Mouse (Mus musculus): Measurements from ENCODE around the gene Gh. TPM values are rescaled to one million over a fixed set of nuclear protein-coding genes. Genes with fewer than 3 reads are reported as not detected.

The Gh gene
- polyA plus RNA-seq, 1 experiment from 2014 or later = not detected

DNA sequence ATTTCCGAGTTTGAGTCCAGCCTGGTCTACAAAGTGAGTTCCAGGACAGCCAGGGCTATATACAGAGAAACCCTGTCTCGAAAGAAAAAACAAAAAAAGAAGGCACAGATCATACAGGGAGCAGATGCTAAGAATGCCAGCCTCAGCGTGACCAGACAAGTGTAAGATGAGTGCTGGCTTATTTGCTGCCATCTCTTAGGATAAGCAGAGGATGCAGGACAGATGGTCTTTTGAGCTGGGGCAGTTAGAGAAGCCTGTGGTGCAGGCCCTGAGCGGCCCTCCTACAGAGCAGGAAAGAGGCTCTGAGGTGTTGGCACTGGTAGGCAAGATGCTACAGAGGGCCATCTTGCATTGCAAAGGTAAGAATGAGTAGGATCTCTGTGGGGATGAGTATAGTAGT, 18.3 kb downstream of the Gh start:
- WGBS = 63% methylated on average over 4 of the region's 4 CpGs

DNA sequence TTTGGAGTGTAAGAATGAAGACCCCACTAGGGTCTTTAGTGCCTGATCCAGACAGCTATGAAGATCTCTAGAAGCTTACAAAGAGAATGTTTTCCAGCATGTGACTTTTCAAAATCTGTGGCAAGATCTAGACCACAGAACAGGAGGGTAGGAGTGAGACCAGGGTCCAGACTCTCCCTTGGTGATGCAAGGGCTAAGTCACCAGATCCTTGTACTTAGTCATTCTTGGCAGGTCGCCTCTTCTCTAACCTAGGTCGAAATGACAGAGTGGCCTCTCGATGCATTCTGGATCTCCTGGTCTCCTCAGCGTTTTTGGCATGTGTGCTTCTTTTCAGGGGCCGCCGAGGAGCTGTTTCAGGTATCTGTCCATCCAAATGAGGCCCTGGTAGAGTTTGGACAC, 19.2 kb downstream of the Gh start:
- H3K36me3 ChIP-seq = no peaks in the 10 kb centered on the region
- 89% methylated on average over 6 of the region's 6 CpGs for WGBS
- no peak for ATAC-seq (ENCODE audit: insufficient number of reproducible peaks, low FRiP score, low TSS enrichment, low read depth)

More for the DNA sequence above, 18.3 kb downstream of the Gh start:
- H3K4me2 ChIP-seq (replicated peaks) = no peak overlapping the region
- no peaks in the 10 kb centered on the region for H3K9me3 ChIP-seq (replicated peaks)
- H3K4me1 ChIP-seq = peaks cover 20% of the 10 kb centered on the region
- H3K4me3 ChIP-seq (replicated peaks) = no peak overlapping the region
- ATAC-seq (ENCODE audit: insufficient number of reproducible peaks, low FRiP score, low TSS enrichment, low read depth) = no peak
- no peaks in the 10 kb centered on the region for H3K27me3 ChIP-seq
- H3K9ac ChIP-seq = no peak overlapping the region
- no peak overlapping the region for H3K27ac ChIP-seq (replicated peaks)
- H3K36me3 ChIP-seq = no peaks in the 10 kb centered on the region

DNA sequence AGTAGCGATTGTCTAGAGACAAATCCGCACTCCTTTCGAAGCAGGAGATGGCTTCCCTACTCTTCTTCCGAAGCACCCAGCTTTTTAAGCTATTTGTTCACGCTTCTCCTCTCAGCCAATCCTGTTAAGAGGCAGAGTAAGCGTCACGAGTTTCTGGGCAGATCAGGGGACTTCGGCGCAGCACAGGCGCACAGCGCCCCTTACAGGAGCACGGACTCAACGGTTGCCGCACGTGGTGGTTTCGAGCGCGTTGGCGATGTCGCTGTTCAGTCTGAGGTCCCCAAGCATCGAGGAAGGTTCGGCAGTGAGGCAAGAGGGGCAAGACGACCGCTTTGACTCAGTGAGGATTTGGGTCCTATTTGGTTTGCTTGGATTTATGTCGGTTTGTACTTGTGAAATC, 25.2 kb downstream of the Gh start, which contains the start of gene Tcam1:
TSS of gene Tcam1 (plus strand) at position 219 of the 400 bp plus-strand sequence.
- Histone ChIP-seq H3K9me3 (replicated peaks) (no peaks in the 10 kb centered on the region), H3K4me3 (replicated peaks) (peak within 1 kb of the TSS; percentile 24), H3K27me3 (no peaks in the 10 kb centered on the region), H3K4me2 (replicated peaks) (peak within 1 kb of the TSS; percentile 56), H3K9ac (no peak within 1 kb of the TSS), H3K4me1 (peaks cover 35% of the 10 kb centered on the region), H3K27ac (replicated peaks) (peak within 1 kb of the TSS; percentile 94), H3K36me3 (no peaks in the 10 kb centered on the region)
- 4% methylated on average over 25 of the region's 25 CpGs for WGBS
- peak; percentile 50; the same call in 1 of the 2 replicates for ATAC-seq (ENCODE audit: insufficient number of reproducible peaks, low FRiP score, low TSS enrichment, low read depth)

More for the DNA sequence above, 19.2 kb downstream of the Gh start:
- Histone ChIP-seq H3K27ac (replicated peaks) (no peak overlapping the region), H3K9me3 (replicated peaks) (no peaks in the 10 kb centered on the region), H3K4me3 (replicated peaks) (no peak overlapping the region), H3K4me2 (replicated peaks) (no peak overlapping the region), H3K27me3 (no peaks in the 10 kb centered on the region), H3K4me1 (peaks cover 15% of the 10 kb centered on the region), H3K9ac (no peak overlapping the region)

DNA sequence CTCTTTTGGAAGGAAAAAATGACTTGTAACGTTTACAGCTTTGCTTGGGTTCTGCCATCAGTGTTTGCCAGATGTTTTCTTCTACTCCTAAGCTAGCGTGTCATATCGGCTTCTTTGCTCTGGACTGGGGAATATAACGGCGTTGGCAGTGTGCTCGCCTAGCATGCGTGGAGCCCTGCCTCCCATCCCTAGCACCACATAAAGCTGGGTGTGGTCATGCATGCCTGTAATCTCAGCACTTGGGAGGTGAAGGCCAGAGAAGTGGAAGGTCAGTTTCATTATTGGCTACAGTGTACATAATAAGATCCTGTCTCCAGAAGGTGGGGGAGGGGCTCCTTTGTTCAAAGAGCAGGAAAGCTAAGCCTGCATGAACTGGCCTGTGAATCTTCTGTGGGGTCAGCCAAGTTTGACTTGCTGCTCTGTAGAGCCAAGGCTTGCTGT, 26.7 kb downstream of the Gh start:
- H3K27me3 ChIP-seq = no peaks in the 10 kb centered on the region
- no peaks in the 10 kb centered on the region for H3K9me3 ChIP-seq (replicated peaks)
- no peak overlapping the region for H3K4me3 ChIP-seq (replicated peaks)
- no peak for ATAC-seq (ENCODE audit: insufficient number of reproducible peaks, low FRiP score, low TSS enrichment, low read depth)
- H3K4me2 ChIP-seq (replicated peaks) = no peak overlapping the region
- no peaks in the 10 kb centered on the region for H3K36me3 ChIP-seq
- H3K9ac ChIP-seq = no peak overlapping the region
- 37% methylated on average over 7 of the region's 7 CpGs for WGBS
- peak overlapping the region; percentile 94 for H3K27ac ChIP-seq (replicated peaks)
- H3K4me1 ChIP-seq = peaks cover 49% of the 10 kb centered on the region

DNA sequence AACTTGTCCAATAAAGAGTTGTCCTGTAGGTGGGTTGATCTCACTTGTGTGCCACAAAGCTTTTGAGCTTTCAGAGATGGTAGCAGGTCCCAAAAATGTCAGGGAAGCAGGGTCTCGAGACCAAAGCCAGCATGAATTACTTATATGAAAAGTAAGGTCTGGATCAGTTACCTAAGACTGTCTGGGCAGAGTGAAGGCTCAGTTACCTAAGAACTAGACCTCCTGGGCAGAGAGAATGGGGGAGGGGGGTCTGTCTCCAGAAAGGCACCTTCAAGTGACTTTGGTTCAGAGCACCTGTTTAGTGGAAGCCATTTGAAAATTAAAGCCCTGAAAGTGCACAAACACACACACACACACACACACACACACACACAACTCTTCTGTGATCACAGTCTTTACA, 27.3 kb downstream of the Gh start:
- H3K36me3 ChIP-seq = no peaks in the 10 kb centered on the region
- peak overlapping the region; percentile 94 for H3K27ac ChIP-seq (replicated peaks)
- no peak overlapping the region for H3K4me3 ChIP-seq (replicated peaks)
- peaks cover 52% of the 10 kb centered on the region for H3K4me1 ChIP-seq
- H3K9ac ChIP-seq = no peak overlapping the region
- H3K9me3 ChIP-seq (replicated peaks) = no peaks in the 10 kb centered on the region
- 75% methylated on average over 1 of the region's 1 CpGs for WGBS
- H3K4me2 ChIP-seq (replicated peaks) = no peak overlapping the region
- no peaks in the 10 kb centered on the region for H3K27me3 ChIP-seq
- no peak for ATAC-seq (ENCODE audit: insufficient number of reproducible peaks, low FRiP score, low TSS enrichment, low read depth)

DNA sequence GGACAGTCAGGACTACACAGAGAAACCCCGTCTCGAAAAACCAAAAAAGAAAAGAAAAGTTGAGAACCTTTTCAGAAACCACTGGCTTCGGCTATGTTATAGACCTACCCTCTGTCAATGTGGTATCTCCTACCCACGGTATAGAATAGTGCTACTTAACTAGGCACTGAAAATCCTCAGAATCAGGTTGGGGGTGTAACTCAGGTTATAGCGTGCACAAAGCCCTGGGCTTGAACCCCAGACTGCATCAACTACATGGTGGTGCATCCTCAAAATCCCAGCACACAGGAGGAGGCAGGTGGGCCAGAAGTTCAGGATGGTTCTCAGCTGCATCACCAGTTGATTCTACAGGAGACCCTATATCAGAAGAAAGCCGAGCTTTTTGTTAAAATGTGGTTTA, 27.9 kb downstream of the Gh start:
- Histone ChIP-seq H3K27me3 (no peaks in the 10 kb centered on the region), H3K4me2 (replicated peaks) (peak overlapping the region; percentile 73), H3K36me3 (no peaks in the 10 kb centered on the region), H3K4me1 (peaks cover 57% of the 10 kb centered on the region), H3K9me3 (replicated peaks) (no peaks in the 10 kb centered on the region), H3K27ac (replicated peaks) (peak overlapping the region; percentile 94), H3K9ac (no peak overlapping the region), H3K4me3 (replicated peaks) (no peak overlapping the region)
- no peak for ATAC-seq (ENCODE audit: insufficient number of reproducible peaks, low FRiP score, low TSS enrichment, low read depth)
- WGBS = 87% methylated on average over 6 of the region's 6 CpGs

DNA sequence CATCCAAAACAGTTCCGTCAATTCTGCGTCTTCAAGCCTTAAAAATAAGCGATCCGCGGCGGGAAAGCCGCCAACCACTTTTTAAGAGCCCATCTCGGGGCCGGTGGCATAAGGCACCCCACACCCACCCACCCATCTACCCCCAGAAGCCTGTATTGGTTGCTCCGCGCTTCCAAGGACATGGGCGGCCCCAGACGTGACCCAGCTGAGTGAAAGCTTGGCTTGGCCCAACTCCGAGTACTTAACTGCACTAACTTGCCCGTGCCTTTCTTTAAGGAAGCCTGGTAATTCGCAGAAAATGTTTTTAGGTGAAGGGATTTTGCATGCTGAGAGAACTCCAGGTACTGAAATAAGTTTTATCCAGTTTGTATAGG, 28.4 kb downstream of the Gh start:
- peak overlapping the region; percentile 87 for H3K4me3 ChIP-seq (replicated peaks)
- H3K4me1 ChIP-seq = peaks cover 62% of the 10 kb centered on the region
- no peaks in the 10 kb centered on the region for H3K27me3 ChIP-seq
- 12% methylated on average over 16 of the region's 16 CpGs for WGBS
- no peaks in the 10 kb centered on the region for H3K9me3 ChIP-seq (replicated peaks)
- no peaks in the 10 kb centered on the region for H3K36me3 ChIP-seq
- H3K4me2 ChIP-seq (replicated peaks) = peak overlapping the region; percentile 73
- no peak for ATAC-seq (ENCODE audit: insufficient number of reproducible peaks, low FRiP score, low TSS enrichment, low read depth)
- peak overlapping the region; percentile 94 for H3K27ac ChIP-seq (replicated peaks)
- H3K9ac ChIP-seq = peak overlapping the region; percentile 42

DNA sequence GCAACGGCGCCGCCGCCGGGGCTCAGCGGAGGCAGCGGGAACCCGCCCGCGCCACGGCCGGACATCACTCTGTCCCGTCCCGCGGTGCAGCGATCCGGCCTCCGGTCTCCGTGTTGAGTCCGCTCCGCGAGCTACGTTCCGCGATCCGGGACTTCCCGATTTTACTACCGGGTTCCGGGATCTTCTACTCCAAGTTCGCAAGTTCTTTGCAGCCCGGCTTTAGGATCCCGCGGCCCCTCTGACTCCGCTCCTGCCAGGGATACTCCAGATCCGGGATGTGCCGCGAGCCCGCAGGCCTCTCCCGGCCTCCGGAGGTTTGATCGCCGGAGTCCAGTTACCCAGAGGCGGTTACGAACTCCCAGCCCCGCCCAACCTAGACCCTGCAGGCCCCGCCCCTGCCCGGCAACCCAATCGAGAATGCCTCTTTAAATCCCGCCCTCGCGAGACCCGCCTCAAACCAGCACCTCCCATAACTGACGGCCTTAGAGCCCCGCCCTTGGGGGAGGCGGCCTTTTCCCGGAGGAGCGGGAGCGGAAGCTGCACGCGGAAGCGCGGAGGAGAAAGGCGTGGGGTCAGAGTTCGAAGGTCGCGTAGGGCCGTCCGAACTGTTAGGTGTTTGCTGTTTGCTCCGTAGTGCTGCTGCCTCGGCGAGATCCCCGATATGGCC, 28.9 kb downstream of the Gh start, which contains the start of gene Smarcd2:
TSS of gene Smarcd2 (minus strand) at position 329 of the 667 bp plus-strand sequence.
- ATAC-seq (ENCODE audit: insufficient number of reproducible peaks, low FRiP score, low TSS enrichment, low read depth) = peak; percentile 91
- peak within 1 kb of the TSS; percentile 94 for H3K27ac ChIP-seq (replicated peaks)
- no peaks in the 10 kb centered on the region for H3K27me3 ChIP-seq
- peak within 1 kb of the TSS; percentile 98 for H3K9ac ChIP-seq
- no peaks in the 10 kb centered on the region for H3K36me3 ChIP-seq
- H3K4me1 ChIP-seq = peaks cover 67% of the 10 kb centered on the region
- peak within 1 kb of the TSS; percentile 87 for H3K4me3 ChIP-seq (replicated peaks)
- WGBS = under 1% methylated on average over 66 of the region's 72 CpGs
- H3K9me3 ChIP-seq (replicated peaks) = no peaks in the 10 kb centered on the region
- peak within 1 kb of the TSS; percentile 73 for H3K4me2 ChIP-seq (replicated peaks)

DNA sequence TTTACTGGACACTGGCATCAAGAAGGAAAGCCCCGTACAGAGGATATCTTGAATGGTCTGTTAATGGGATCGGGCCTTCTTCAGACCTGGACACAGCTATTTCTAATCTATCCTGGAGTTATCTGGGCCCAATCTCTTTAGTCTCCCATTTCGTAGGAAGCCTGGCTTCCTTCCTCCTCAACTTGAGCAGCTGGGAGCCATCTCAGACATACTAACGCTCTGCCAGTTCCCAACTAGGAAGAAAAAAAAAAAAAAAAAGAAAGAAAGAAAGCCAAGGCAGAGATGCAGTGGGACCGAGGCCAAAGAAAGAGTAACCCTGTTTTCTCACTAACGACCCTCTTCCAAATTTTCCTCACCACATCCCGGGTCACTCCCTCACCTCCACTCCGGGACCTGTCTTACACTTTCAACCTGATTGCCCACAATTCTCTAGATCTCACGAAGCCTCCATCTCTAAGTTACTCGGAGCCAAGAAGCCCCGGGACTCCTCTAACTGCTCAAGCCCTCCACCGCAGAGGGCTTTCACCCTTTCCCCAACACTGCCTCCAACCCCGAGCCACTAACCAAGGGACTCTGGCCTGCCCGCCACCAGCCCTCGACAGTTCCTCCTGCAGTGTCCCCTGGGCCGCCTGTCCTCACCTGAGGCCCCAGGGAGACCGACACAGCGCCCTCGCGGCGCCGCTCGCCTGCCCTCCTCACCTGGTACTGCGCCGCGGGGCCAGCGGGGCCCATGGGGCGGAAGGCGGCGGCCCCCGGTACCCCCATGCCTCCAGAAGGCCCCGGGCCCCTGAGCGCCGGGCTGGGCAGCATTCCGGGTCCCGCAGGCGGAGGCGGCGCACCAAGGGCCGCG, 29.6 kb downstream of the Gh start:
- peak overlapping the region; percentile 94 for H3K27ac ChIP-seq (replicated peaks)
- H3K9me3 ChIP-seq (replicated peaks) = no peaks in the 10 kb centered on the region
- peak overlapping the region; percentile 87 for H3K4me3 ChIP-seq (replicated peaks)
- ATAC-seq (ENCODE audit: insufficient number of reproducible peaks, low FRiP score, low TSS enrichment, low read depth) = peak; percentile 26
- H3K27me3 ChIP-seq = no peaks in the 10 kb centered on the region
- H3K4me1 ChIP-seq = peaks cover 75% of the 10 kb centered on the region
- peak overlapping the region; percentile 73 for H3K4me2 ChIP-seq (replicated peaks)
- H3K36me3 ChIP-seq = peaks cover 4% of the 10 kb centered on the region; the same call in 1 of the 2 replicates
- under 1% methylated on average over 41 of the region's 41 CpGs for WGBS
- peak overlapping the region; percentile 98 for H3K9ac ChIP-seq

DNA sequence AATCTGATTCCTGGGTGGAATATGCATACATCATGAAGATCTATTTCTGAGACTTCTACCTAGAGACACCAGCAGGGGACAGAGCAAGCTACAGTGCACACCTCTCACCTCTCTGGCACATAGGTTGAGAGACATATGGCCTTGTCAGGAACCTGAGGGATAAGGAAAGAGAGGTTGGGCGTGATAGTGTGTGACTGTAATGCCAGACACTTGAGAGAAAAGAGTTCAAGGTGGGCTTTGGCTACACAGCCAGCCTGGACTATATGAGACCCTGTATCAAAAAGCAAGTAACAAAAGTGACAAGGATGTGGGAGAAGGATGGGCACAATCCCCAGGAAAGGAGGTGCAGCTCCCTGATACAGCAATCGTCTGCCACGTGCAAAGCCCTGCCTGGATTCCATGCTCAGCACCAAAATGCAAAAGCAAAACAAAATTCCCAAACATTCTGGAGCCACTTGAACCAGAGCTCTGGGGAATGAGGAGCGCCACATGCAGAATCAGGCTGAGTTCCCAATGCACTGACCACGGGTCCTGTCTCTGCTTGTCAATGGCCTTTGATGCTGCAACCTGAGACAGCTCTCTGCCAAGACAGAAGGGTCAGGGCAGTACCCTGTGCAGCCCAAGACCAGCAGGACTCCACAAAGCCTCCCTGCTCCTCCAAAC, 30.4 kb downstream of the Gh start:
- Histone ChIP-seq H3K36me3 (peaks cover 11% of the 10 kb centered on the region), H3K4me1 (peaks cover 69% of the 10 kb centered on the region), H3K9ac (peak overlapping the region; percentile 98), H3K27me3 (no peaks in the 10 kb centered on the region), H3K4me3 (replicated peaks) (peak overlapping the region; percentile 87), H3K4me2 (replicated peaks) (peak overlapping the region; percentile 73), H3K9me3 (replicated peaks) (no peaks in the 10 kb centered on the region), H3K27ac (replicated peaks) (peak overlapping the region; percentile 94)
- no peak for ATAC-seq (ENCODE audit: insufficient number of reproducible peaks, low FRiP score, low TSS enrichment, low read depth)
- WGBS = 20% methylated on average over 5 of the region's 5 CpGs

DNA sequence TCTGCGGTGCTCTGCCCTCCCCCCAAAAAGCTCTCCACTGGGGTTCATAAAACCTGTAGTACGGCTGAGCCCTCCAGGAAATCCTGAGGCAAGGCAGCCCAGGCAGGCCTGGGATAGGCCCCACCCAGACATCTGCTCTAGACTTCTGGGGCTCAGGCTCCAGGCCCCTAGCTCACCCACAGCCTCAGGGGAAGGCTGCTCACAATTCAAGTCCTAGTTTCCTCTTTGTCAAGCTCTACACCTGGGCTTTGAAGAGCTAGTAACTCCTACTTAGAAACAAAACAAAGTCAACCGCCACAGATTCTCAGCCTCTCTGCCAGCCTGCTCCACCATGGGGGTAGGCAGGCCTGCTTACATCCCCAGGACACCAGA, 32.6 kb downstream of the Gh start:
- WGBS = 20% methylated on average over 3 of the region's 3 CpGs
- no peak for ATAC-seq (ENCODE audit: insufficient number of reproducible peaks, low FRiP score, low TSS enrichment, low read depth)
- Histone ChIP-seq H3K4me1 (peaks cover 50% of the 10 kb centered on the region), H3K9ac (no peak overlapping the region), H3K9me3 (replicated peaks) (no peaks in the 10 kb centered on the region), H3K27me3 (no peaks in the 10 kb centered on the region), H3K4me3 (replicated peaks) (peak overlapping the region; percentile 13), H3K27ac (replicated peaks) (peak overlapping the region; percentile 89), H3K36me3 (peaks cover 33% of the 10 kb centered on the region), H3K4me2 (replicated peaks) (peak overlapping the region; percentile 44)

Measured in embryonic facial prominence, embryonic 15.5 days (tissue).